Mouse (Mus musculus): ENCODE measurements around the gene Hnrnpf.
A peak's percentile ranks its signal among the peaks of the same experiment; 100 is the strongest.

Hnrnpf gene

GRCm38 (mm10) chr6:117892386-117892785, 7.7 kb upstream of the Hnrnpf start:
- no peak for DNase-seq

GRCm38 (mm10) chr6:117893435-117893834, 6.7 kb upstream of the Hnrnpf start:
- DNase-seq: no peak

GRCm38 (mm10) chr6:117897800-117898199, 2.3 kb upstream of the Hnrnpf start:
- no peak for DNase-seq

GRCm38 (mm10) chr6:117901510-117902402, 1.6 kb downstream of the Hnrnpf start:
- DNase-seq: no peak

- DNase-seq: no peak
Observed at GRCm38 (mm10) chr6:117902556-117902955, 2.4 kb downstream of the Hnrnpf start.

GRCm38 (mm10) chr6:117903836-117904235, 3.7 kb downstream of the Hnrnpf start:
- no peak for DNase-seq

- no peak for DNase-seq
Observed at GRCm38 (mm10) chr6:117905260-117905930, 5.3 kb downstream of the Hnrnpf start.

- peak; percentile 49 for DNase-seq
Observed at GRCm38 (mm10) chr6:117906015-117906531, 5.9 kb downstream of the Hnrnpf start.

GRCm38 (mm10) chr6:117906590-117907271, 6.6 kb downstream of the Hnrnpf start:
- DNase-seq: peak; percentile 98

- peak; percentile 93 for DNase-seq
Observed at GRCm38 (mm10) chr6:117907301-117907978, 7.3 kb downstream of the Hnrnpf start.

- DNase-seq: no peak
Observed at GRCm38 (mm10) chr6:117907979-117908355, 7.8 kb downstream of the Hnrnpf start.

- peak; percentile 40 for DNase-seq
Observed at GRCm38 (mm10) chr6:117908424-117908900, 8.3 kb downstream of the Hnrnpf start.

- DNase-seq: no peak
Observed at GRCm38 (mm10) chr6:117910120-117910661, 10.1 kb downstream of the Hnrnpf start.

- DNase-seq: no peak
Observed at GRCm38 (mm10) chr6:117914541-117914940, 14.4 kb downstream of the Hnrnpf start.

GRCm38 (mm10) chr6:117916205-117916736, 16.1 kb downstream of the Hnrnpf start:
- no peak for DNase-seq

GRCm38 (mm10) chr6:117916737-117917426, 16.8 kb downstream of the Hnrnpf start:
- DNase-seq: peak; percentile 93

- peak; percentile 84 for DNase-seq
Observed at GRCm38 (mm10) chr6:117917576-117917975, 17.5 kb downstream of the Hnrnpf start.

- DNase-seq: no peak
Observed at GRCm38 (mm10) chr6:117918043-117918442, 17.9 kb downstream of the Hnrnpf start.

- peak; percentile 47 for DNase-seq
Observed at GRCm38 (mm10) chr6:117920659-117921640, 20.8 kb downstream of the Hnrnpf start.

- DNase-seq: no peak
Observed at GRCm38 (mm10) chr6:117922041-117922440, 21.9 kb downstream of the Hnrnpf start.
